Mouse (Mus musculus) spleen, adult 2 months (tissue): Measurements from ENCODE around the gene Gm20489.

Experiments used
- CTCF ChIP-seq: fragments of 200-500 bp; IDR thresholded peaks from 2 replicates; pipeline ENCODE4 v1.5.1; 2011; ENCODE audit warnings: mild to moderate bottlenecking, inconsistent platforms; ENCODE audit not compliant: insufficient read depth, insufficient read length, insufficient replicate concordance; ENCODE audit errors: extremely low read depth
- POLR2A ChIP-seq: fragments of 200-500 bp; IDR thresholded peaks from 2 replicates; pipeline ENCODE4 v1.6.1; 2011; ENCODE audit warnings: low read depth, low read length, inconsistent platforms

GRCm38 (mm10) chrX:101300427-101301030 is 31.7 kb upstream of the Gm20489 start:
- TF ChIP-seq CTCF, result no peak
- TF ChIP-seq POLR2A, result no peak
